Mouse (Mus musculus) cerebellum, adult 18-20 months (tissue): ENCODE data around the gene Gpc6.

ENCODE experiments used
- DNase-seq, 2 experiments: peaks; one replicate each; pipeline ENCODE4 v3.0.0; 2021

Gpc6 gene

DNA sequence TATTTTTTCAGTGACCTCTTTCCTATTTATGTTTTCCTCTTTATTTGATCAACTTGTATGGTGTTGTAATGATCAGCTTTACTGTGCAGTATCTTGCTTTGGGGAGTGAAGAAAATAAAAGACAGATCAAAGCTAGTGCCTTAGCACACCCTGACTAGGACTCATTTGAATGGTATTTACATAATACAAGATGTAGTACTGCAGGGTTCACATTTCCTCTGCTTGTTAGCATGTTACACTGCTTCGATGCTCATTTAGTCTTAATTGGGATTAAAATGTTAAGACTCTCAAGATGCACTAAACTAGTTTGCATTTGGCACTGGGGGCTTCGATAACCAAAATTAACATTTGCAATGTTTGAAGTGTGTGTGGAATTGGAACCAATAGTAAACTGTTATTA is 803.6 kb downstream of the Gpc6 start:
- no peak for DNase-seq

DNA sequence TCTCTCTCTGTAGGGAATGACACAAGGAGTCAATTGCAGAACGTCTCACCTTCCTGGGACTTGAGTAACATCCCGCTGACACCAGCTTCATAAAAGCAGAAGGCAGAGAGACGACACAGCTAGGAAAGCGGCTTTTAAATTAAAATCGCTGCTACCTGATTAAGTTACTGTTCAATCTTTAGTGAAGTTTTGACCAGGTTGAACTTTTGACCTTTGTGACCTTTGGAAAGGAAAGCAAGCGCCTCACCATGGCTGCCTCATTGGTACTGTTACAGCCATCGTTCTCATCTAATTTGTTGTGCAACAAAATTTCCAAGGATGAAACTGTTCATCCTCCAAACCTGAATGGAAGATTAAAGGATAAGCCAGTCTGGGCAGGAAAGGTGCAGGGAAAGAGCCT is 830.1 kb downstream of the Gpc6 start:
- DNase-seq = no peak

DNA sequence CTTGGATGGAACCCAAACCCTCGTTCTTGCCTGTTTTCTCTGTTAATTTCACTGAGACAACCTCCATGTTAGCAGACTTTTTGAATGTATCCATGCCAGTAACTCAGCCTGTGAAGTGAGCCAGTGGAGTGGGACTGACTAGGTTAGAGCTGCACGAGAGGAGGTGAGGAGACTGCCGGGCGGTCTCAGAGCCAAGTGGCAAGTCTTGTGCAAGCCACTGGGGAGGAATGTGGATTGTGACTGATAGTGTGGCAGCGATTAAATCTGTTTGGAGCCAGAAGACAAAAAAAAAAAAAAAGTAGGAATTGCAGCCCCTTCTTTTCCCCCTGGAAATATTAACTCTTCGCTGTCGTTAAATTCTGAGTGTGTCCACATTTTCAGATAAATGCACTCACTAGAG is 831.4 kb downstream of the Gpc6 start:
- no peak for DNase-seq

GRCm38 (mm10) chr14:117757790-117758358 is 832.8 kb downstream of the Gpc6 start:
- DNase-seq = no peak

- no peak for DNase-seq
Measured at GRCm38 (mm10) chr14:117760830-117761517, 835.9 kb downstream of the Gpc6 start.

- no peak for DNase-seq
Measured at GRCm38 (mm10) chr14:117762934-117763333, 837.8 kb downstream of the Gpc6 start.

DNA sequence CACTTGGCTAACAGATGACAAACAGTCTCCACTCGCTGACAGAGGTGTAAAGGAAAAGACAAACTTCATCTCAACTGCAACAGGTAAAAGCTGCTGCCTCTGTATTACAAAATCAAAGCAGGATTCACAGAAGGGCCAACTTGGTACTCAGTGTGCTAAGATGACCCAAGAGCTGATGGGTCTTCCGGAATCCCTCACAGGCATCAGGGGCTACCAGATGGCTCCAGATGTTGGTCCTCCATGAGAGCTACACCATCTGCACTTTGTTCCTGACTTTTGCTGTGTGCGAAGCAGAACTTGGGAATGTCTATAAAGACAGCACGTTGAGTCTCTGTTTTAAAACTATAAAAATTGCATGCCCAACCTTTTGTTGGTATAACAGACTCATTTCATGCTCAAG is 842.7 kb downstream of the Gpc6 start:
- DNase-seq = no peak

DNA sequence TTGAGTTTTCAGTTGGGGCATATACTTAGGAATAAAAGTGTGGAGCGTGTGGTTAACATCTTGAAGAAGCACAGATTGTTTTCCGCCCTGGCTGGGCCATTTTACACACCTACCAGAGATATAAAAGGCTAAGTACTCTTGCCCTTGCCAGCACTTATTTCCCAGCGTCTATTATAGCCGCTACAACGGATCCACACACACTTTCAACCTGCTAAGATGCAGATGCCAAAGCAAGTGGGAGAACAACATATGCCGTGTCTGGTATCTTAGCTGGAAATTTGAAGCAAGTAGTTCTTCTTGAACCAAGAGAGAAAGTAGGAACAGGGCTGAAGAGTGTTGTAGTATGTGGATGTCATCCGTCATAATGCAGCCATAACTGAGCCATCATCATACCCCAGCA is 843.6 kb downstream of the Gpc6 start:
- no peak for DNase-seq

- no peak for DNase-seq
Measured at GRCm38 (mm10) chr14:117773373-117773772, 848.3 kb downstream of the Gpc6 start.

- no peak for DNase-seq
Measured at GRCm38 (mm10) chr14:117777866-117778500, 852.9 kb downstream of the Gpc6 start.

- no peak for DNase-seq
Measured at GRCm38 (mm10) chr14:117778538-117779413, 853.7 kb downstream of the Gpc6 start.

- no peak for DNase-seq
Measured at GRCm38 (mm10) chr14:117781724-117782123, 856.6 kb downstream of the Gpc6 start.

DNA sequence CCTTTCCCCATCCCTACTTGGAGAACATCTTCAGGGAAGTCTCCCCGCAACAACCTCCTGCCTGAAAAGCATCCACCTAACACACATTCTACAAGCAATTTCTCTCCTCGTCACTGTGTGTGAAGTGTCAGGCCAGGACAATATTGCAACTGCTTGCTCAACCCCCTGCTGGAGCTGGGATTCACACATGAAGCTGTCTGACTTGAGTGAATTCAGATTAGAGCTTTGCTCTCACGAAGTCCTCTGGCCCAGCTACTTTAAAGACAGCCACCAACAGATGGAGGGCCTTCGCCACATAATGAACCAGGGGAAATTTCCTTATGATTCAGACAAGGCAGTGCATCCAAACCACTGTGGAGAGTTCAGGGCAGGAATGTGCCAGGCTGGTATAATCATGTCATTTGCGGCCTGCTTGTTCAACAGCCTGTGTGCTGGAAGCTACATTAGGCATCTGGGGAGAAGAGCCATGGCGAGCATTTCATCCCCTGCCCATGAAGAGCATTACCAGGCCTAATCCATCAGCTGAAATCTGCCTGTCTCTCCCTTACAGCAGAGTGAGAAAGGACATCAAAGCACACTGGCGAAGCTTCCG is 858.7 kb downstream of the Gpc6 start:
- no peak for DNase-seq

GRCm38 (mm10) chr14:117784960-117785359 is 859.8 kb downstream of the Gpc6 start:
- DNase-seq = no peak

DNA sequence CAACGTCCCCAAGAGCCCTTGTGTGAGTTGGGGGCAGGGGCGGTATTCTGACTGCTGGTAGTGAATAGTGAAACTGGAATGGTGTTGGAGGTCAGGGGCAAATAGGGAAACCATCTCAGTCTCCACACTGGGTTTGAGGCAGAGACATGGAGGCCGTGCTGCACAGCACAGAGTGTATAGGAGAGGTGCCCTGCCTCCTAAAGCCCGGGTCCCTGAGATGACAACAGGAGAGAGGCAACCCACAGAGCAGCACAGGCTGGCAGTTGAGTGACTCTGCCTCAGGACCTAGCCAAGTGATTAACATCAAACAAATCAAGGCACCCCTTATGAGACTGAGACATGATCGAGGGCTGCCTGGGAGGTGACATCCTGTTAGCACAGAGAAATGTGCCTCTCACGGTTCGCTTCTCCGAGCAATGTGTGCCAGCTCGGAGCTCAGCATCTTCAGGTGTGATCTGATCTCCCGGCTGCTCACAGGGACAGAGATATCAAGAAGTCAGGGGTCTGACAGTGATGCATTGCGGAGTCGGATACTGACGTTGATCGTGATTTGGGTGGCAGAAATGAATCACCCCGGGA is 860.5 kb downstream of the Gpc6 start:
- DNase-seq = no peak

GRCm38 (mm10) chr14:117786647-117787046 is 861.5 kb downstream of the Gpc6 start:
- no peak for DNase-seq

DNA sequence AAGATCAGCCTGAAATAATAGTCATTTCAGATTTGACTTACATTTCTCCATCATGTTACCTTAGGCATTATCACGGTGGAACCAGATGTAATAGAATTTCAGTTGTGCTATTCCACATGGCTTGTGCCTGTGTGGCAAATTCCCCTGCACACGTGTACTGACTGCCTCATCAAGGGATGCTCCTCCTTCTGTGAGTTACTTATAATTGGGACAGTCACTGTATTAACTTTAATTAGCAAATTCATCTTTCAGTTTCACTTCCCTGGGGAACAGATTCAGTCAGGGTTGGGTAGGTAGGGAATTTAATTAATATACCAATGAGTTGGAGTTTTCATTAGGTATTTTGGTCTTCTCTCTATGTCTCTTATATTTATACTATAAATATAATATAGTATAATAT is 869.8 kb downstream of the Gpc6 start:
- no peak for DNase-seq

DNA sequence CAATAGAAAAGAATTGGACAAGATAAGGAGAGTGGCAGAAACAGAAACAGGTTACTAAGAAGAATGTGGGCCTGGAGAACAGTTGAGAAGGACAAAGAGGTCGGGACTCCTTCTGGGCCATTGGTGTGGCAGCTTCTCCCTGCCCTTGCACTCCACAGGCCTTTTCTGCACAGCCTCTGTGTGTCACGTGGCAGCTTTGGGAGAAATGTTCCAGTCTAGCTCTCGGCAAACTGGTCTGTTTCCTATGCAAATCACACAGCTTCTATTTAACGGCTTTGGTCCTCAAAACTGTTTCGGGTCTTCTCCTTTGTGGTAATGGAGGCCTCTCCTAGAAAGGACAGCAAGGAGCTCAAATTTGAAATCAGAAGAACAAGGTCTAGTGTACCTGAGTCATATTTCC is 871.5 kb downstream of the Gpc6 start:
- DNase-seq = no peak

DNA sequence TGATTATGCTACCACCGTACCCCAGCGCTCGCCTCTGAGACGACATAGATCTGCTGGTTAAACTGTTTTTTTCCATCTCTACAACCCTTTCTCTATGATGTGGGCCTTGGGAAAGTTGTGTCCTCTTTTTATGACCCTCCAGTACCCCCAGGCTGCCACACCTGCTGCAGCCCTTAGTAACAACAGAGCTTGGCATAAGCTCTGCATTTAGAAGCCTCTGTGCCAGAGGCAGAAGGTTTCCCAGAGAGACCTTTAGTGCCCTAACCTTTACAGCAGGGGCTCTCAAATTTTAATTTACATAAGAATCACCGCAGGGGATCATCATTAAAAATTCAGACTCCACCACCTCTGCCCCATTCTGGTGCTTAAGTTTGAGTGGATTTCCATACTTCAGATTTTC is 875.3 kb downstream of the Gpc6 start:
- DNase-seq = no peak

DNA sequence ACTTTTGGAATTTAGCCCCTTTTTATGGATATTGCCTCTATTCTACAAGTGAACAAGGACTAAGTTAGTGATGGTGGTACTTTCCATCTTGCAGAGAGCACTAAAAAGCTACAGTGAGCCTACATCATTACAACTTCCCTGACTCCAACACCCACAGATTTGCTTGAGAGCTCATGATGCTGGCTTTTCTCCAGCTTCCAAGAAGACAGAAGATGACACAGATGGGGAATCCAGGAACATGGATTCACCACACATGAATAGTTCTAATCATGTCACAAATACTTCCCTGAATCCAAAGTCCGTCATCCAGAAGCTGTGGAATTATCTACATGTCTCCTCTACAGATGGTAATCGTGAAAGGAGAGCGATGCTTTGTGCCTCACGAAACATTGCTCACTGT is 882.7 kb downstream of the Gpc6 start:
- DNase-seq = no peak

GRCm38 (mm10) chr14:117808326-117808725 is 883.2 kb downstream of the Gpc6 start:
- no peak for DNase-seq
